Mouse (Mus musculus) urinary bladder, adult 18-20 months (tissue): ENCODE results near the gene 1810062G17Rik.

Experiments
- DNase-seq, 2 experiments: peaks; one replicate each; pipeline ENCODE4 v3.0.0; 2022; ENCODE audit warnings: low spot score in 2 of 2, mixed read lengths in 2 of 2

1810062G17Rik gene

DNA sequence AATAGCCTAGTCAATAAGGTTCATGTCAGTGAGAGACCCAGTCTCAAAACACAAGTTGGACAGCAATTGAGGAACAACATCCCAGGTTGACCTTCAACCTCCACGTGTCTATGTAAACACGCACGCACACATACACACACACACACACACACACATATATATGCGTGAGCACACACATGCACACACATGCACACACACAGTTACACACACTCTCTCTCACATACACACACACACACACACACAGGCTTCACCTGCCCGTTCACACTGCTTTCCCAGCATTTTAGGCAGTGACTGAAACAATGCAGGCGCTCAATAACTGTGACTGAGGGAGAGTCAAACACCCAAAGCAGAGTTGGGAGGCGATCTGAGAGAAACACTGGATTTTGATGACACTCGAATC, 29.6 kb downstream of the 1810062G17Rik start:
- DNase-seq, result no peak

DNA sequence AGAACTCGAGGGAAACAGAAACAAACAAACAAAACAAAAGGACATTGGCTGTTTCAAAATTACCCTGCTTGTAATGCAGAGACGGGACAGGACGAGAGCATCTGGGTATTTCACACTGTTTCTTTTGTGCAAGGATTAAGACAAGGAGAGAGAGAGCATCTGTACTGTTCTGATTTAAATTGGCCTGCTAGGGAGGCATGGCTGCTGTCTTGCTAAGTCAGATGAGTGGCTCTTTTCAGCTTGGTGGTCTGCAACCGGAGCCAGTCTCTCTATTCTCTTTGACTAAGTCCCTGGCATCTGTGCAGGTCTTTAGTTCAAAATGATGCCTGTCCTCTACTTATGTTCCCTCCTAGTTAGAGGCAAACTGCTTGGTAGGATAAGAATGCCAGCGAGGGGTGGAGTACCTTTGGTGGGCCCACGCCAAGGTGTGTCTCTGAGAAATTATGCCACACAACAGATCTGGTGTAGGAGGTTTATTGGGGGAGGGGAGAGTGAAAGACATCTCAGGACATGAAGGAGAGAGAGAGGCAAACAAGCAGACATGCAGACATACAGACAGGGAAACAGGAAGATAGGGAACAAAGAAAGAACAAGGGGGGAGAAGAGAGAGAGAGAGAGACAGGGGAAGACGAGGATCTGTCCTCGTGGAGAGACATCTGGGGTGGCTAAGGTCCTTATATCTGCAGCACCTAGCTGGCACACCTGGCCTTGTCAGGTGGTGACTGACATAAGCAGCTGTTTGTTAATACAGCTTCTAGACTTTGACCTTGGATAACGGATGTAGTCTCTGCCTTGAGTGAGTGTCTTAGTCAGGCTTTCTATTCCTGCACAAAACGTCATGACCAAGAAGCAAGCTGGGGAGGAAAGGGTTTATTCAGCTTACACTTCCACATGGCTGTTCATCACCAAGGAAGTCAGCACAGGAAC, 30.3 kb downstream of the 1810062G17Rik start:
- no peak for DNase-seq

DNA sequence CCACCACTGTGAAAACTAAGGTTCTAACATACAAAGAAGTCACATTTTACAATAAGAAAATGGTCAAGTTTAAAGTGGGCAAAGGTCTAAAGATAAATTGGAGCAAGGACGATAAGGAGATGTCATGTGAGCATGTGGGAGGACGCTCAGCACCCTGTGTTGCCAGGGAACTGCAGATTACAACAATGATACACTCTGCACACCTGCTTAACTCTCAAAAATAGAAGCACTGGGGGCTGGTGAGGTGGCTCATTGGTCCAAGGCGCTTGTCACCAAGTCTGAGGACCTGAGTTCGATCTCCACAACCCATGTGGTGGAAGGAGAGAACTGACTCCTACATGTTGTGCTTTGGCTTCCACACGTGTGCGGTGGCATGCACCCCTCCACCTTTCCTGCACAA, 35.8 kb downstream of the 1810062G17Rik start:
- no peak for DNase-seq

DNA sequence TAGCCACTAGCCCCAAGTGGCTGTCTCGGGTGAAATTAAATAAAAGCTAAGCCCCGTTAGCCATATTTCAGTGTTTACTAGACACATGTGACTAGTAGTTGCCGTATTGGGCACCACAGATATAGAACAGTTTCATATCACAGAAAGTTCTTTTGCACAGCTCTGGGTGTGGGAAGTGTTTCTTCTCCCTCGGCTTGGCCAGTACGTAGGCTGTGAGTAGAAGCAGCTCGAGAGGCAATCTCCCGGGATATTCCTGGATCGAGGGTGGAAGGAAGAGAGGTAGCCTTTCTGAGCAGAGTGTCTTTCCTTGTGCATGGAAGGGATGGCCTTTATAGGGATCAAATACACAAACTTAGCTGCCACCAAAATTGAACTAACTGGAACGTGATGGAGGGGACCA, 40.5 kb downstream of the 1810062G17Rik start:
- DNase-seq, result no peak

DNA sequence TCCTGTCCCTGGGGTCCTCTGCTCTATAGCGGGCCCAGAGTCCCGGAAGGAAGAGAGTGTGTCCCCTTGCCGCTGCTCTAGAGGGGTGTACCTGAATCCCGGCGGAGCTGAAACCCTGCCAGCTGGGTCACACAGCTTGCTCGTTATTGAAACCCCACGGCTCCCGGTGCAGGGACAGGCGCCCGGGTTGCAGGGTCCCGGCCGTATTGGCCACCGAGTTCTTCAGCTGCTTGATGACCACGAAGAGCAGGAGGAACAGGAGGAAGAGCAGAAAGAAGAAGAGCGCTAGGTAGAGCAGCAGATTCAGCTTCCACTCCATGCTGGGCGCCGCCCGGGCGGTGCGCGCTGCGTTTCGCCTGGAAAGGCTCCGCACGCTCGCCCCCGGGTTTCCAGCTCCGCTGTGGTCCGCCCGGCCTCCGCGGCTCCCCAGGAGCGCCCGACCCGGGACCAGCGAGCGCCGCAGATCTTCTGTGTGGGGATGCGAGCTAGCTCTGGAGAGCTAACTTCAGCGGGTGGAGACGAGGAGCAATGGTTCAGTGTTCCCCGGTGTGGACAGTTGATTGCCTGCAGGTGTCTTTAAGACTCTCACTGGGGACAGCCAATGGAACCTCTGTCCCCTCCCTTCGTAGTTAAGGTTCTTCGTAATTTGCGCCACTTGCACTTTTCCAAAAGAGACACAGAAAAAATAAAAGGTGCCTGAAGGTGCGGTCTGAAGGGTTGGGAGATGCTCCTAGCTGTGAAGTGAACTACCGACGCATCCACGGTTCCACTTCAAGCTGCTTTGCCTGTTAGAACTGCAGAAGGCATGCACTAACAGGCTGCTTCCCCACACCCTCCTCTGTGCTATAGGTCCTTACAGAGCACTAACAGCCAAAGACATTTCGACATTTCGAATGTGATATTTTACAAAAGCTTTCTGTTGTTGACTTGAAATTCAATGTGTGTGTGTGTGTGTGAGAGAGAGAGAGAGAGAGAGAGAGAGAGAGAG, 45.6 kb downstream of the 1810062G17Rik start, which contains the start of gene Gm11549:
TSS of gene Gm11549 (minus strand) at position 741 of the 988 bp plus-strand sequence.
- peak in 1 of 2 experiments; percentile 14 for DNase-seq

DNA sequence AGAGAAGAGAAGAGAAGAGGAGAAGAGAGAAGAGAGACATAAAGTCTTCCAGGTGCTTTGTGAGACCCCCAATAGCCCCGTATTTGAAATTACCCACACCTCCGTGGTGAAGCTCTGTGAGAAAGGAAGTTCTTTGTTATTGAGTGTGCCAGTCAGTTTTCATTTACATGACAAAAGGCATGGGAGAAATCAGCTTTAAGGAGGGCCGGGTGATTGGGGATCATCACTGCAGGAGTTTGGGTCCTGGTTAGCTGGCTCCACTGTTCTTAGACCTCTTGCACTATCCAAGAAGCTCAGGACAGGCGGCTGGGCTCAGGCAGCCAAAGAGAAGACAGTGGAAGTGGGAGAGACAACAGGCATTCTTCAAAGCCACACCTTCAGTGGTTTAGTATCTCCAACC, 46.4 kb downstream of the 1810062G17Rik start:
- no peak for DNase-seq

DNA sequence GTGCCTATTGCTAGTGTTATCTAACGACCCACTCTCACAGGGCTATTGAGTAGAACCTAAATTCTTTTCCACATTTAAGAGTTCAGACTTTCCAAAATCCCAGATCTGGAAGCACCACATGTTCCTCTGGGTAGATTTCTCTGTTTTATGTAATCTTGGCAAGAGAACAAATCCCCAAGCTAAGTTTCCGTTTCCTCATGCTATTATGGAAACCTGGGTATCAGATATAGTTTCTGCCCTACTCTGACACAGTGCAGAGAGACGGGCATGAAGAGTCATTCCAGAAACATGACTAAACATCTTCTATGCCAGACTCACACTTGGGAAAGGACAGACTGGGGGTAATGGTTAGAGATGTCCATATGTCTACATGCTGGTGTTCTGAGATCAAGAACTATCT, 48.7 kb downstream of the 1810062G17Rik start:
- no peak for DNase-seq

DNA sequence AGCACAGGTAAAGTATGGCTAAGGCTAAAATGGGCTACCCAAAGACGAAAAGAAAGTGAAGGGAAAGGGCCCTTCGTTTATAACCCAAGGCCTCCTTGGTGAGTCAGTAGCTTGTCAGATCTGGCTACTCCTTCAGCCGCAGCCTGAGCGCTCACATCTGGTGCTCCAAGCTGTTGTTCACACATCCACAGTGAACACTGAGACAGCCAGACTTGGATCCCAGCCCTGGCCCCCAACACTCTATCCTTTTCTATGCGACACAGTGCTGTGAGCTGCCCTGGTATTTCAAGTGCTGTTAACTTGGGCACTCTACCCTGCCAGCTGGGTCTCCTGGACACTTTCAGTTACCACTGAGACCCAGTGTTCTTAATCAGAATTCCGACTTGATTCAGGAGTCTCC, 54.6 kb downstream of the 1810062G17Rik start:
- no peak for DNase-seq

DNA sequence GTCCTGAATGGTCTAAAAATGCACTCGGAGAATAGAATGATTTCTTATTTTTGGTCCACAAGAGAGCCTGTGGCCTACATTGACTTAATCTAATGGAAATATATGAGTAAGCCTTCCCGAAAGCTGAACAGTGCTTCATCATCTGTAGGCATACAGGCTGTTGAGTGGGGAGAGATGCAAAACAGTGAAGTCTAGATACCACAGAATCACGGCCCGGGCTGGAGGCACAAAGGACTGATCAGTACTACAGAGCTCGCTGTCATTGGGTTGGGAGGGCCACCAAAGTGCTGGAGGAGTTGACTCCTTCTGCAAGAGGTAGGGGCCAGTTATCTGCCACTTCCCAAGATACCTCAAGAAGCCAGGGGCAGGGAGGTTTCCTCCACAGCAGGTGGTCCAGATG, 55.0 kb downstream of the 1810062G17Rik start:
- no peak for DNase-seq

DNA sequence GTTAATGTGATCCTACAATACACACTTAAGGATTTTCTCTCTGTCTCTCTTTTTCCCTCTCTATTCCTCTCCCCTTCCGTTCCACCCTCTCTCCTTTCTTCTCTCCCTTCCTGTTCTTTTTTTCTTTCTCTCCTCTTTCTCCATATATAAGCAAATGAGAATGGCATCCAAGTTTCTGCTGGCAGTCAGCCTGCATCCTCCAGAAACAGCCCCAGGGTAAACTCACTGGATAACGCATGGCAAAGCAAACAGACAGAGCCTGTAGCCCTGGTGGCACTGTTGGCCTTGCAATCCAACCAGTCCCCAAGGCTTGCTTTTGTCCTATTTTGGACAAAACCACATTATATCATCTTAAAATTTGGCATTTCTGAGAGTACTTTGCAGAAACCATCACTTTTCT, 55.5 kb downstream of the 1810062G17Rik start:
- no peak for DNase-seq
